Mouse (Mus musculus) liver (tissue): ENCODE measurements at regions not wholly inside any gene's neighbourhood (a gene's known extent, or its start where the extent isn't known, plus 50 kb on each side); places are given as distances from the start of the nearest gene placed in this dataset.

ENCODE experiments used
- DNase-seq: peaks from one replicate; pipeline ENCODE4 v3.0.0-alpha.2; 2020; ENCODE audit warnings: mixed read lengths

DNA sequence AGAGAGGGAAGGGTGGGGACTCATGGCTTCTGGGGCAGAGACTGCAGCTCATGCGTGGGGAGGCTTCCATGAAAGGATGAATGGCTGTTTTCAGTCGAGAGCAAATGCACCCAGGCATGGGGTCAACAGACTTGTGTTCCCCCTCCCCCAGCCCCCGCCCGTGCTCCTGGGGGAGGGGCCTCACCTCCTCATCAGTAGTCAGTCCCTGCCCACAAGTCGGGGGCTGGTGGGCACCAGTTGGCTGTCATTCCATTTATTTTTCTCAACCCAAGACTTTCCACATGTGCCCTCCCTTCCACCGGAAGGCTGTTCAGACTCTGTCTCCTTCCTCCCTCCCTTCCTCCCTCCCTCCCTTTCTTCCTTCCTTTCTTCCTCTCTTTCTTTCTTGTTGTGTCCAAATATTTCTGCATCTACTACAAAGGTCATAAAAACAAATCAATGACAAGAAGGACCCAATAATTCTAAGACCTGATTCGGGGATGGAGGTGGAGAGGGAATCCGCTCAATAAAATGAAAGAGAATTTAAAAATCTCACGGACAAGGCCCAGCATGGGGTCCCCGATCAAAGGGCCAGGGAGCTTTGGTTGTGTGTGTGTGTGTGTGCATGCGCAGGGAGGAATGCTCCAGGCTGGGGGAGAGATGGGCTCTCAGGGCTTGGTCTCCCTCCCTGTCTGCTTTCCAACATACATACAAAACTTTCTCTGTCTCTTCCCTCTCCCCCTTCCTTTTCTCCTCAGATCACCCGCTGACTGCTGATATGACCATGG is 57.7 kb downstream of the Rpl14 start:
- DNase-seq, result no peak

- no peak for DNase-seq
Measured at GRCm38 (mm10) chr9:120629609-120630008, 58.4 kb downstream of the Rpl14 start.

DNA sequence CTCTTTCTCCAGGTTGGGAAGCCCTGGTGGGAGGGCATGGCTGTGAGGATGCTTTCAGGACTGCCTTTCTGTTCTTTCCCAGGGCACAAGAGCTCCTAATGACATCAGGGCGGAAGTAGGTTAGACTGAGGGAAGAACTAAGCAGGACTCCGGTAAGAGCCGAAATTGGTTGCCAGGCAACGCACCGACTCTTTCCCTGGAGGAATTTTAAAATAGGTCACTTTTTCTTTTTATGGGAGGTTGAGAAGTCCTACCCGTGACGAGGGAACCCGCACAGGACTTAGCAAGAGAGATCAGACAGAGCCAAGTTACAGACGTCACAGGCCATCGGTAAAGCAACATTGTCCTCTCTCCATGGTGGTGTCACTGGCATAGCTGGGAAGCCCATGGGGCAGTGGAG is 61.6 kb downstream of the Rpl14 start:
- no peak for DNase-seq

DNA sequence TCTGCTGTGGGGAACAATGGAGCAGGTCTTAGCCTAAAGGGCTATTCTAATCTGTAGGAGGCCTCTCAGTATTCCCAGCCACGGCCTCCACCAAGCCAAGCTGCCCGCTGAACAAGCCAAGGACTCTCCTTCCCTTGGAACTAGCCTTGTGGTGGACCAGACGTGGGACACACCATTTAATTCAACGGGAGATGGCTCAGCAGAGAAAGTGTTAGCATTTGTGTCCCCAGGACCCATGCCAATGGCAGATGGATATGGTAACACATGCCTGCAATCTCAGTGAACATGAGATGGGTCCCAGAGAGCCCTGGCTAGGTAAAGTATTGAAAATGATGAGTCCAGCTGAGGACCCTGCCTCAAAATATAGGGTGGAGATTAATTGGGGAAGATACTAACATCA is 71.4 kb downstream of the Rpl14 start:
- DNase-seq, result no peak

GRCm38 (mm10) chr9:120643371-120643770 is 72.1 kb downstream of the Rpl14 start:
- no peak for DNase-seq

- no peak for DNase-seq
Measured at GRCm38 (mm10) chr9:120645776-120646175, 74.5 kb downstream of the Rpl14 start.

- no peak for DNase-seq
Measured at GRCm38 (mm10) chr9:120646806-120647667, 75.8 kb downstream of the Rpl14 start.

DNA sequence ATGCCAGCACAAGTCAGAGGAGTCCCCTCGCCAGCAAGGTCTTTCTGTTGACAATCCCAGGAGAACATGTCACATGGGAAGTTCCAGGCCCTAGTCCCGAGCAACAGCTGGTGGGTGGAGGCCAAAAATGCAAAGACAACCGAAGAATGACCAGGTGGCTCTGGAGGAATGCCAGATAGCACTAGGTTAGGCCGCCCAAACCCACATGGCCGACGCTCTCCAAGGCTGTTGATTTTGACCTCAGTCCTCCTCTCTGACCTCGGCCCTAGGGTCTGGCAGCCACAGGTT is 76.4 kb downstream of the Rpl14 start:
- no peak for DNase-seq

- no peak for DNase-seq
Measured at GRCm38 (mm10) chr9:120652733-120653132, 81.5 kb downstream of the Rpl14 start.

DNA sequence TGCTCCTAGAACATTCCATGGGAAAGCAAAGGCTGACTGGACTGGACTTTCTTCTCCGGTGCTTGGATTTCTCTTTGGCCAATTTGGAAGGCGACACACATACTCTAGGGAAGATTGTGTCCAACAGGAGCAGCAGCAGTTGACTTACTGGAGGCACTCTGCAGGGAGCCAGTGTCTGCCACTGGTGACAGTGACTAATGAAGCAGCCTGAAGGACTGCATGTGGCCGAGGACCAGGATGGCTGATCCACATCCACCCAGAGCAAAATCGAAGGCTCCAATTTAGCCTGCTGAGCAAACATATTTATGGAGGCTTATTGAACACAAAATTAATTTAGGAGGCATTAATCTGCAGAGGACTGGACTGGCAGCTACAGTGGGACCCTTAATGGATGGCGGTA is 81.9 kb downstream of the Rpl14 start:
- no peak for DNase-seq

- no peak for DNase-seq
Measured at GRCm38 (mm10) chr9:120654736-120655135, 83.5 kb downstream of the Rpl14 start.

DNA sequence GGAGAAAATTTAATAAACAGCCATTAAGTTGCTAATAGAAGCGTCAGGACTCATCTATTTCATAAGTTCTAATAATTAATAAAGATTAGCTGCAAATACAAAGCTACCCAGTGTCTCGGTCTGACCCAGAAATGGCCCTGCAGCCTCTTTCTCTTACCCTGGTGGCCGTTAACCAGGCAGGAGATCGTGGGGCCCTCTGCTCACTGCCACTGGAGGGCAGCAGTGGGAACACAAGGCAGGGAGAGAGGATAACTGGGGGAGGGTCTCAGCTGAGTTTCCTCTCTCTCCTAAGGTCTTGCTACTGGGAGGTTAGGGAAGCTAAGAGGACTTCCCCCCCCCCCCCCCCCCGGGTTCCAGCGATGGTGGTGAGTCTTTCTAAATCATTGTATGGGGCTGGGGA is 85.7 kb downstream of the Rpl14 start:
- DNase-seq, result peak; percentile 43

GRCm38 (mm10) chr9:120657786-120658185 is 86.5 kb downstream of the Rpl14 start:
- DNase-seq, result no peak

DNA sequence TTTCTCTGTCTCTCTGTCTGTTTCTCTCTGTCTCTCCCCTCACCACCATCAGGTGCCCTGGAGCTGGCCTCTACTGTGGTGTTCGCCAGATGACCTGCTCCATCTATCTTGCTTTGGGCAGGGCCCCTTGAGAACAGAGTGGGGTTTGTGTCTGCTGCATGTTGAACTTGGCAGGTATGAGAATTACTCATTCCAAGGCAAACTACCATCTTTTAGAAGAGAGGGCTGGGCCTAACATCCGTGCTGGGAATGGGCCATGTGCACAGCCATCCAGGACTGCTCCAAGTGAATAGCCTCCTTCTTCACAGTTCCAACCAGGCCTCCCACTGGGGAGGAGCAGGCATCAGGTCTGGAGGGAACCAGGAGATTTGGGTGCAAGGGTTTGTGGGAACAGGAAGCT is 87.3 kb downstream of the Rpl14 start:
- DNase-seq, result no peak

GRCm38 (mm10) chr9:120661226-120661625 is 90.0 kb downstream of the Rpl14 start:
- no peak for DNase-seq

DNA sequence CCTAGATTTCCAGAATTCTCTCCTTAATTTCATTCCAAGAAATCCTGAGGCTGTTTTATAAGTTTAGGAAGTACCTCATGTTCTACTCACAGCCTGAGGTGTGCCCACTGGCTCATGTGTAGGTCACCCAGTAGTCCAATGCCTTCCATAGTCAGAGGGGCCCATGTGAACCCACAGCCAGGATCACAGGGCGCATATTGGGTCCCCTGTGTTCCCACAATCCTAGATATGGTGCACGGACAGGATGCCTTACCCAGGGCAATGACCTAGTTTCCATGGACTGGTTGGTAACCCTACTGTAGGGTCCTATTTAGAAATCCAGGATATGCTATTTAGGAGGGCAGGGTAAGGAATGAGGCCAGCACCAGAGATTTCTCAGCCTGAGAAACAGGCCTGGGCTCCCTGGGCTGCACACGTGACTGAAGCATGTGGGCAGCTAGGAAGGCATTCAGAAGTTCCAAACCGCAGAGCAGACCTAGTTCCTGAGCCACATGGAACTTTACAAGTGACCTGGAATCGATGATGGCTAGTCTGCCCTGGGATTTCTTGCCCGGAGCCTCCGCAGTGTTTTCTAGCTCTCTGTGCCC is 90.5 kb downstream of the Rpl14 start:
- DNase-seq, result no peak

DNA sequence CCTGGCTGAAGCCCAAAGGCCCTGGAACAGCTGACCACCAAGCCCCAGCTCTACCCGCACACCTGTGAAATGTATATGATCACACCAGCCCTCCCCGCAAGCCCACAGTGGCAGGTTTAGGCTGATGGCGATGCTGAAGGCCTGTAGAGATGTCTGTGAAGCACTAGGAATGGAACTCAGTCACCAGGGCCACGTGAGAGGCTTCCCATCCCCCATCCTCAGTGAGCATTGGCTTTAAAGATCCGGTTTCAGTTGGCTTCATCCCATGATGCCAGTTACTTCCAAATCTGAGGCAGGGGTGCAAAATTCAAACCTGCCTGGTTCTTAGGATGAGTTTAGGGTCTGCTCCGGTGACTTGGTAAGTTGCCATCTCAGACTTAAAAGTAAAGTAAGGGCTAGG is 91.9 kb downstream of the Rpl14 start:
- DNase-seq, result no peak

- DNase-seq, result no peak
Measured at GRCm38 (mm10) chr9:120664086-120664485, 92.8 kb downstream of the Rpl14 start.

DNA sequence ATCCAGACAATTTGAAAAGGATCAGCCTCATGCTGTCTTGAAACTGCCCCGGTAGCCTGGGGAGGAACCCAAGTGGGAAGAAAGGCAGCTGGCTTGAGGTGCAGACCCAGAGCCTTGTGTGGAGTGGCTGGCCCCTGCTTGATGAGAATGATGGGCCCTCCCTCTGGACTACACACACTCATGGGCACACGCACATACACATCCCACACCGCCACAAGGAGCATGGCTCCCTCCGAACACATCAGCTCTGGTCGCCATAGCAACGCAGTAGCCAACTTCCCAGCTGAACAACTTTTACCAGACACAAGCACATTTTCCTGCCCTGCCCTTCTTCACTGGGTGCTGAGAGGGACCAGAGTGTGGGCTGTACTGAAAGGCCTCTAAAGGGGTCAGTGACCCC is 101.2 kb downstream of the Rpl14 start:
- DNase-seq, result no peak

DNA sequence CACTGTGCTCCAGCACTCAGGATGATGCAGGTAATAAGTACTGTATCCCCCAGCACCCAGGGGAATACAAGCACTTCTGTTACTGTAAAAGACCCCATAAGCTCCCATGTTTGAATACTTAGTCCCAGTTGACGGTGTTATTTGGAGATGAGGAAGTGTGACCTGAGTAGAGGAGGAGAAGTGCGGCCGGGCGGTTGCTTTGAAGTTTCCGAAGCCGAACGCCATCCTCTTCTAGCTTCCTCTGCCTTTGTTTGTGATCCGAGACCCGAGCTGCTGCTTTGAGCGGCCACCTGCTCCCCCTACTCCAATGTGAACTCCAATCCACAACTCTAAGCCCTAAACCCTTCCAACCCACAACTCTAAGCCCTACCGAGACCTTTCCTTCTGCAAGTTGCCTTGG is 103.6 kb downstream of the Rpl14 start:
- DNase-seq, result no peak

DNA sequence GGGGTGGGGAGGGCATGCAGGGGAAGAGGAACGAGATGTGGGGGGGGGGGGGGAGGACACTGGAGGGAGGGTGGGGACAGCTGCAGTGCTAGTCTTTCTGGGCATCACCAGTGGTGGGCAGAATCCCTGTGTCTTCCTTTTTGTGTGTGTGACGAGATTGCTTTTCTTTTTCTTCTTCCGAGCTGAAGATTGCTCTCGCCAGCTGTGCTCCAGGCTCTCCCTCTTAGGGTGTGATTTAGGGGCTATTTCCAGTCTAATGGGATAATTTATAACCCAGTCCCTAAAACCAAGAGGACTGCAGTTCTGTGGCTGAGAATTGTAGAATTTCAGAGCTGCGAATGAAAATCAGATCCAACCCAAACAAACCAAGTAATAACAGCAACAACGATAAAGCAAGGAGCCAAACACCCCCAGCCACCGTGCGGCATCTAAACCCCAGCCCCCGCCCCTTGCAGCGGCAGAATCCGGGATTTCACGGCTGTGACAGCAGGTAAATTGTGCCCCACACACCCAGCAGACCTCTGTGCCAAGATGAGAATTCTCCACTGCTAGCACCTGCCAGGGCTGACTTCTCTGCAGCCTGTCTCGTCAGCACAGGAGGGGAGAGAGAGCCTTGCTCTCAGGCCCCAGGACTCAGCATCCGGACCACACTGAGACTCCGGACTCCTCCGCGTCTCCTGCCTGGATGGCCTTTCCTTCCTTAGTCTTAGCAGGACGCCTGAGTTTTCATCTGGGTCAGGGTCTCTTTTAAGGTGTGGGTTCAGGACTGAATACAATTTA is 104.3 kb downstream of the Rpl14 start:
- no peak for DNase-seq

DNA sequence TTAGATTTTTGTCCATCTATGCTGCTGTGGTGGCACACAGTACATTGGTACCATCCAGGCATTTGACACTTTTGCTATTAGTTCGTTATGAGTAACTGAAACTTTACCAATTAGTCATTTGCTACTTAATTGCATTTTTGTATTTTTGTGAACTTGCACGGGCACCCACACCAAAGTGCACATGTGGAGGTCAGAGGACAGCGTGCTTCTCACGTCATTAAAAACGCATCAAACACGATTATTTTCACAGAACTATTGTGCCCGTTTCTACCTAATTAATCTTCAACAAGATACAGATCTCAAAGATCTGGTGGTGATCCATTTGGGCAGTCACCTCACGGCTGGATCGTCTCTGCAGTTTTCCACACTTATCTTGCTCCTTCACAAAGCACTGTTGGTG is 105.1 kb downstream of the Rpl14 start:
- no peak for DNase-seq

DNA sequence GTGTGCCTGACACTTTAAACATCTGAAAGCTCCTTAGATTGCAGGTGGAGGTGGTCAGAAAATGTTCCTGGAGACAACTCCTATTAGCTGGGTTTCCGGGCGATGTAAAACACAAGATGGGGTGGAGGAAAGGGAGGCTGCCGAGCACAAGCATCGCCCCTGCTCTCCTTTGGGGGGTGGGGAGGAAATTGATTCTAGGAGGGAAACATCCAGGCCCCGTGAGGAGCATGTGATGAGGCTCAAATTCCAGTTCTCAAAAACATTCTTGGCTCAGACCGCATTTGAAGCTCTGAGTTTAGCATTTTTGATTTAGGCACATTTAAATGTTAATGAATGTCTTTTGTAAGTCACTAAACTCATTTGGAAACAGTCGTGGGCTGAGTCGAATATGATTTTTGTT is 105.5 kb downstream of the Rpl14 start:
- DNase-seq, result no peak
